Mouse (Mus musculus): ENCODE data around the gene Pbx4. TPM values are rescaled to one million over a fixed set of nuclear protein-coding genes. Genes with fewer than 3 reads are reported as not detected.

The Pbx4 gene
- total RNA-seq, 1 experiment from 2014 or later = 11.8 TPM

DNA sequence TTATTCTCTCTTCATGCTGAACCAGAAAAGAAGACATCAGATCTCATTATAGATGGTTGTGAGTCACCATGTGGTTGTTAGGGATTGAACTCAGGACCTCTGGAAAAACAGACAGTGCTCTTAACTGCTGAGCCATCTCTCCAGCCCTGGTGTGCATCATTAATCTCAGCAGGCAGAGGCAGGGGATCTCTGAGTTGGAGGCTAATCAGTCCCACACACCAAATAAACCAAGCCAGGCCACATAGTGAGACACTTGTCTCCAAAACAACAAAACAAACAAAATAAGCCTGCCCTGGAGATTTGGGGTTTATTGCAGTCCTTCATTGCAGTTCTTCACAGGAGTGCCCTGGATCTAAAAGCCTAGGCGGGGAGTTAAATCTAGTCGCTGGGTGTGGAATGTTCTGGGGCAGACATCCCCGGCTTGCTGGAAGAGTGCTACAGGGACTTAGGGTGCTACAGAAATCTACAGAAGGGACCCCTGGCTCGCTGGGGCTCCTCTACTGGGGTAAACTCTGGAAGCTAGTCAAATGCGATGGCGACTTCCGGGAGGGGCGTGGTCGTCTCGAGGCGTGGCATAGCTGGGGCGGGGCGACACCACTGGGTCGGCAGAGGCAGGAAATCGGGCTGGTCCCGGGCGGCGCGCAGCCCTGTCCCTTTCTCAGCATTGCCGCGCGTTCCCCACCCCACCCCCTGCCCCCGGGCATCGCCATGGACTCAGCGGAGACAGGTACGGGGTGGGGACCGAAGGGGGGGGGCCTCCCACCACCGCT is 24.0 kb upstream of the Pbx4 start, which contains the start of gene Gmip:
Gene Gmip (plus strand): TSS at position 586 of the 770 bp plus-strand sequence.
- ATAC-seq (replicated peaks; ENCODE audit: insufficient number of reproducible peaks, low FRiP score, low TSS enrichment, poor library complexity, severe bottlenecking) = peak; percentile 83

- ATAC-seq (replicated peaks; ENCODE audit: insufficient number of reproducible peaks, low FRiP score, low TSS enrichment, poor library complexity, severe bottlenecking) = peak; percentile 60
Measured at GRCm38 (mm10) chr8:69808864-69809403, 23.4 kb upstream of the Pbx4 start.

DNA sequence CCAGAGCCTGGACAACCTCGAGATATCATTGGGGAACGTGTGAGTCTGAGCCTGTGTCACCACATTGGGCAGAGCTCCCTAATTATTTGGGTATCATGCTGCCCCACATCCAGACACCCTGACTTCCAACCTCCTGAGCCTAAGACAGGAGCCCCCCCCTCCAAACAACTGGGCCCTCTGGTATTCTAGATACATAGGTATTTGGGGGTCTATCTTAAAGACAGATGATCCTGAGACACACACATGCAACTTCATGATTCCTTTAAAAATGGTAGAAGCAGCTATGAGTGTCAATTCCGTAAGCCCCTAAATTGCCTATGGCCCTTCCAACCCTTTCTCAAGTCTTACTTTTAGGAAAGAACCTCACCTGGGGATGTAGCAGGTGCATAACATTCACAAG is 22.5 kb upstream of the Pbx4 start:
- no peak for ATAC-seq (replicated peaks; ENCODE audit: insufficient number of reproducible peaks, low FRiP score, low TSS enrichment, poor library complexity, severe bottlenecking)

- ATAC-seq (replicated peaks; ENCODE audit: insufficient number of reproducible peaks, low FRiP score, low TSS enrichment, poor library complexity, severe bottlenecking) = no peak
Measured at GRCm38 (mm10) chr8:69814881-69815280, 17.4 kb upstream of the Pbx4 start.

DNA sequence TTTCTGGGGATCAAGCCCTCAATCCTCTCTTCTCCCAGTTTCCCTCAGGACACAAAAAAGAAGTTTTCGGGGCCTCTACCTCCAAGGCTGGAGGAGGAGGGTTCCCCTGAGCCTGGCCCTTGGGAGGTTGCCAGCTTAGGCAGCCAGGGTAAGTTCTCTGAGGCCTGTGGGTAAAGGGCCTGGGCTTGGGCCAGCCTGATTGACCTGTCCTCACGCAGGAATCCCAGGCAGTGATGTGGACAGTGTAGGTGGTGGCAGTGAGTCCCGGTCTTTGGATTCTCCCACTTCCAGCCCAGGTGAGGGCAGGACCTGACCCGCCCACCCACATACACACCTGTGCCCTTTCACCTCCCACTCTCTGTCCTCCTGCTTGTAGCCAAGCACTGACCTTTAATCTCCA is 16.9 kb upstream of the Pbx4 start:
- no peak for ATAC-seq (replicated peaks; ENCODE audit: insufficient number of reproducible peaks, low FRiP score, low TSS enrichment, poor library complexity, severe bottlenecking)

- no peak for ATAC-seq (replicated peaks; ENCODE audit: insufficient number of reproducible peaks, low FRiP score, low TSS enrichment, poor library complexity, severe bottlenecking)
Measured at GRCm38 (mm10) chr8:69820466-69820865, 11.8 kb upstream of the Pbx4 start.

- no peak for ATAC-seq (replicated peaks; ENCODE audit: insufficient number of reproducible peaks, low FRiP score, low TSS enrichment, poor library complexity, severe bottlenecking)
Measured at GRCm38 (mm10) chr8:69821971-69822385, 10.3 kb upstream of the Pbx4 start.

GRCm38 (mm10) chr8:69822386-69823191 is 9.7 kb upstream of the Pbx4 start, which contains the start of gene Lpar2:
Gene Lpar2 (plus strand): TSS chr8:69822429.
- ATAC-seq (replicated peaks; ENCODE audit: insufficient number of reproducible peaks, low FRiP score, low TSS enrichment, poor library complexity, severe bottlenecking) = no peak

- no peak for ATAC-seq (replicated peaks; ENCODE audit: insufficient number of reproducible peaks, low FRiP score, low TSS enrichment, poor library complexity, severe bottlenecking)
Measured at GRCm38 (mm10) chr8:69826371-69826770, 5.9 kb upstream of the Pbx4 start.

DNA sequence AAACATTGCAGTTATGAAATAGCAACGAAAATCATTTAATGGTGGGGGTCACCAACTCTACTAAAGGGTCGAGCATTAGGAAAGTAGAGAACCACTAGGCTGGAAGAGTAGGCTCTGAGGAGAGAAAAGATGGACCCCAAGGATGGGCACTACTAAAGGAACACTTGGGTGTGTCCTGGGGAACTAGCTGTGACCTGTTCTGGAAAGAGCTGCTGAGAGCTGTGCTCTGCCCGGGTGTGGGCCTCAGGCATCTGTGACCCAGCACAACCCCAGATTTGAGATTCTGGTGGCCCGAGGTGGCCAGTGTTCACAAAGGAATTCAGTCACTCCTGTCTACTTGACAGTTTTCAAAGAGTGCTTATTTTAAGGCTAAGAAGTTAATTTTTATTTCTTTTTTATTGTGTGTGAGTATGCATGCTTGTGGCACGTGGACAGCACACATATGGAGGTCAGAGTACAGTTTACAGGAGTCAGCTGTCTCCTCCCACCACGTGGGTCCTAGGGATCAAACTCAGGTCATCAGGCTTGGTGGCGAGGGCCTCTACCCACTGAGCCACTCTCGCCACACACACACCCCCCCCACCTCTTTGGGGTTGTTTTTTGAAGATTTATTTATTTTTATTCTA is 4.9 kb downstream of the Pbx4 start:
- no peak for ATAC-seq (replicated peaks; ENCODE audit: insufficient number of reproducible peaks, low FRiP score, low TSS enrichment, poor library complexity, severe bottlenecking)

GRCm38 (mm10) chr8:69847167-69848065 is 15.1 kb downstream of the Pbx4 start:
- ATAC-seq (replicated peaks; ENCODE audit: insufficient number of reproducible peaks, low FRiP score, low TSS enrichment, poor library complexity, severe bottlenecking) = no peak

DNA sequence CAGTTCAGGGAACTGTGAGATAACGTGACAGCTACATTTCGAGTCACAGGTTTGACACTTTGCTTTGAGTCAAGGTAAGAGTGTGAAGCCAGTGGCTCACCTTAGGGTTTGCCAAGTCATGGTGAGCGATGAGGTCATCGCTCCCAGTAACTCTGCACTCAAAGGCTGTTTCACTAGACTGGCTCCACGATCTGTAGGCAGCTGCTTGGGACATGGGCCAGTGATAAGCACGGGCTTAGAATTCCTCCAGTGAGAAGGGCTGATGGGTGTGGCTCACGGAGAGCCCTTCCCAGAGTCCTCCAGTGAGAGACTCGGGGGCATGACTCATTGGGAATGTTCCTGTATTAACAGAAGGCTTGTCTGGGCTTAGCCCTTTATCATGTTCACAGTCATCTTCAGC is 16.7 kb downstream of the Pbx4 start:
- ATAC-seq (replicated peaks; ENCODE audit: insufficient number of reproducible peaks, low FRiP score, low TSS enrichment, poor library complexity, severe bottlenecking) = no peak

GRCm38 (mm10) chr8:69849899-69850298 is 17.6 kb downstream of the Pbx4 start:
- ATAC-seq (replicated peaks; ENCODE audit: insufficient number of reproducible peaks, low FRiP score, low TSS enrichment, poor library complexity, severe bottlenecking) = no peak; the same call in 1 of the 2 replicates

GRCm38 (mm10) chr8:69850926-69851506 is 18.7 kb downstream of the Pbx4 start:
- ATAC-seq (replicated peaks; ENCODE audit: insufficient number of reproducible peaks, low FRiP score, low TSS enrichment, poor library complexity, severe bottlenecking) = no peak

DNA sequence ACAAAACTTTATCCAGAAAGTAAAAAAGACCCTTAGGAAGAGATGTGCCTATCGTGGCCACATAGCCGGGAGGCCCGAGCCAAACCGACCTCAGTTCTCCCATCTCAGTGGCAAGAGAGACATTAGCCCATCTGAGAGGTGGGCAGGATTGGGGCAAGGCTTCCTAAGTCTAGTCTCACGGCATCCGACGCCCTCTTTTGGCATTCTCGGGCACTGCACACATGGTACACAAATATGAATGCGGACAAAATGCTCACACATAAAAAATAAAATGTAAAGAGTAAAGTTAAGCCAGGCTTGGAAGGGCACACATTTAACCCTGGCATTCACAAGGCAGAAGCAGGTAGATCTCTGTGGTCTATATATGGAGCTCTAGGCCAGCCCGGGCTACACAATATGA is 21.6 kb downstream of the Pbx4 start:
- no peak for ATAC-seq (replicated peaks; ENCODE audit: insufficient number of reproducible peaks, low FRiP score, low TSS enrichment, poor library complexity, severe bottlenecking)

GRCm38 (mm10) chr8:69860807-69861206 is 28.5 kb downstream of the Pbx4 start:
- ATAC-seq (replicated peaks; ENCODE audit: insufficient number of reproducible peaks, low FRiP score, low TSS enrichment, poor library complexity, severe bottlenecking) = no peak

DNA sequence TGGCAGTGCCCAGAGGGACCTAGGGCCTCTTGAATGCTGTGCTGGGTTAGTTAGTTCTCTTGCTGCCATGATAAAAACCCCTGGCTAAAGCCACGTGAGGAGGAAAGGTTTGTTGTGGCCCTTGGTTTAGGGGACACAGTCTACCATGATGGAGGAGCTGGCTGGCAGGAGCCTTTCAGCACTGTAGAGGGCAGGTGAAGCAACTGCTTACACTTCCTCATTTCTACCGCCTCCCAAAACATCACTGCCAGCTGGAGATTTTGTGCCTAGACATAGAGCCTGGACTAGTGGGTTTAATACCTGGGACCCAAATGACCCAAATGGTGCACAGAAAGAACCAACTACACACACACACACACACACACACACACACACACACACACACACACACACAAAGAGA is 29.0 kb downstream of the Pbx4 start:
- ATAC-seq (replicated peaks; ENCODE audit: insufficient number of reproducible peaks, low FRiP score, low TSS enrichment, poor library complexity, severe bottlenecking) = no peak; the same call in 1 of the 2 replicates

Measured in monocyte, adult 5-6 weeks (primary cell).